Mouse (Mus musculus): Measurements from ENCODE around the gene AC109138.7.

GRCm38 (mm10) chr19:4215451-4215840, 1.3 kb downstream of the AC109138.7 start:
- no peak for TF ChIP-seq CTCF (IDR thresholded peaks at IDR 0.05; ENCODE audit: borderline replicate concordance, control insufficient read depth, extremely low read depth, insufficient read depth, low read length, poor library complexity)
- TF ChIP-seq POLR2A (IDR thresholded peaks at IDR 0.05; ENCODE audit: control insufficient read depth, extremely low read depth, insufficient read depth, low read length, poor library complexity), result no peak
